Mouse (Mus musculus) C2C12 (cell line): ENCODE results near the gene Rps3. TPM values are rescaled to one million over a fixed set of nuclear protein-coding genes. Genes with fewer than 3 reads are reported as not detected.

Experiments used
- H3K27me3 ChIP-seq: one replicate; pipeline ENCODE4 v1.6.1; 2011; ENCODE audit not compliant: control insufficient read depth, insufficient read depth, insufficient read length
- H3K36me3 ChIP-seq: one replicate; pipeline ENCODE4 v1.6.1; 2011; ENCODE audit not compliant: control insufficient read depth, insufficient read depth
- H3K4me3 ChIP-seq: one replicate; pipeline ENCODE4 v1.5.1; 2011; ENCODE audit warnings: mild to moderate bottlenecking, control low read depth; ENCODE audit not compliant: poor library complexity, insufficient read depth, severe bottlenecking
- H3K79me2 ChIP-seq: one replicate; pipeline ENCODE4 v1.6.1; 2011; ENCODE audit not compliant: control insufficient read depth, insufficient read depth
- H3K79me3 ChIP-seq: one replicate; pipeline ENCODE4 v1.6.1; 2011; ENCODE audit warnings: low read depth, control low read depth
- H3ac ChIP-seq: one replicate; pipeline ENCODE3; 2011; ENCODE audit warnings: low read depth; ENCODE audit not compliant: control insufficient read depth, insufficient read length
- CEBPB ChIP-seq: IDR thresholded peaks from one replicate; pipeline ENCODE4 v1.6.1; 2011; ENCODE audit warnings: low read depth, mild to moderate bottlenecking, control low read depth, moderate library complexity
- CTCF ChIP-seq: IDR thresholded peaks from one replicate; pipeline ENCODE4 v1.5.1; 2011; ENCODE audit not compliant: control insufficient read depth, insufficient read depth, insufficient read length
- FOSL1 ChIP-seq: IDR thresholded peaks from one replicate; pipeline ENCODE4 v1.8.0; 2011; ENCODE audit warnings: mild to moderate bottlenecking, low read length; ENCODE audit not compliant: poor library complexity, insufficient read depth, severe bottlenecking
- MAX ChIP-seq: IDR thresholded peaks from one replicate; pipeline ENCODE4 v1.6.1; 2011; ENCODE audit warnings: mild to moderate bottlenecking, control low read depth
- MYOD1 ChIP-seq: IDR thresholded peaks from one replicate; pipeline ENCODE4 v1.6.1; 2011; ENCODE audit warnings: low read depth; ENCODE audit not compliant: control insufficient read depth, insufficient read length
- MYOG ChIP-seq: IDR thresholded peaks from one replicate; pipeline ENCODE4 v1.6.1; 2011; ENCODE audit not compliant: control insufficient read depth, insufficient read length; ENCODE audit errors: extremely low read depth
- USF1 ChIP-seq: IDR thresholded peaks from one replicate; pipeline ENCODE4 v1.6.1; 2011; ENCODE audit warnings: low read depth, mild to moderate bottlenecking, control low read depth, moderate library complexity
- polyA plus RNA-seq: library from polyadenylated mRNA; unstranded; fragments of >200 nt; fragmentation: generic; extraction: Trizol; gene quantifications from one replicate; pipeline ENCODE4 v1.2.1, GENCODE M21; 2012; ENCODE audit warnings: missing spikeins

The Rps3 gene
- polyA plus RNA-seq, 1 experiment, result 2,967 TPM

- Histone ChIP-seq H3K79me3 (no peaks in the 10 kb centered on the region), H3ac (no peak overlapping the region), H3K4me3 (no peak overlapping the region), H3K27me3 (no peaks in the 10 kb centered on the region), H3K79me2 (no peaks in the 10 kb centered on the region), H3K36me3 (no peaks in the 10 kb centered on the region)
- TF ChIP-seq MAX (no peak), MYOD1 (no peak), USF1 (no peak), FOSL1 (no peak), CEBPB (no peak), CTCF (no peak), MYOG (no peak)
These were observed 21.0 kb upstream of the Rps3 start for GRCm38 (mm10) chr7:99504556-99504955.

- TF ChIP-seq FOSL1, result no peak
- Histone ChIP-seq H3K4me3 (no peak overlapping the region), H3K79me3 (no peaks in the 10 kb centered on the region), H3ac (no peak overlapping the region), H3K79me2 (no peaks in the 10 kb centered on the region), H3K27me3 (peaks cover 6% of the 10 kb centered on the region), H3K36me3 (no peaks in the 10 kb centered on the region)
These were observed 17.6 kb upstream of the Rps3 start for GRCm38 (mm10) chr7:99501148-99501547.

GRCm38 (mm10) chr7:99500655-99501054, 17.1 kb upstream of the Rps3 start:
- TF ChIP-seq FOSL1 (no peak), MYOG (no peak), CTCF (no peak), CEBPB (no peak), USF1 (no peak), MAX (no peak), MYOD1 (no peak)
- Histone ChIP-seq H3K36me3 (no peaks in the 10 kb centered on the region), H3K79me3 (no peaks in the 10 kb centered on the region), H3K4me3 (no peak overlapping the region), H3ac (no peak overlapping the region), H3K27me3 (peaks cover 6% of the 10 kb centered on the region), H3K79me2 (no peaks in the 10 kb centered on the region)

- Histone ChIP-seq H3ac (no peak overlapping the region), H3K79me3 (no peaks in the 10 kb centered on the region), H3K36me3 (no peaks in the 10 kb centered on the region), H3K27me3 (peaks cover 6% of the 10 kb centered on the region), H3K79me2 (no peaks in the 10 kb centered on the region), H3K4me3 (no peak overlapping the region)
- TF ChIP-seq CTCF (peak; percentile 77), MAX (no peak)
These were observed 16.7 kb upstream of the Rps3 start for GRCm38 (mm10) chr7:99500201-99500600.

- no peak overlapping the region for H3K4me3 ChIP-seq
- H3K79me3 ChIP-seq, result no peaks in the 10 kb centered on the region
- H3K27me3 ChIP-seq, result peaks cover 6% of the 10 kb centered on the region
- TF ChIP-seq FOSL1 (no peak), CEBPB (no peak), USF1 (no peak), CTCF (no peak), MAX (no peak), MYOG (no peak), MYOD1 (no peak)
- no peaks in the 10 kb centered on the region for H3K79me2 ChIP-seq
- no peak overlapping the region for H3ac ChIP-seq
- no peaks in the 10 kb centered on the region for H3K36me3 ChIP-seq
These were observed 15.6 kb upstream of the Rps3 start for GRCm38 (mm10) chr7:99499128-99499527.

GRCm38 (mm10) chr7:99489708-99490107, 6.2 kb upstream of the Rps3 start:
- Histone ChIP-seq H3K79me2 (no peaks in the 10 kb centered on the region), H3ac (no peak overlapping the region), H3K79me3 (no peaks in the 10 kb centered on the region), H3K27me3 (no peaks in the 10 kb centered on the region), H3K36me3 (no peaks in the 10 kb centered on the region), H3K4me3 (no peak overlapping the region)
- no peak for TF ChIP-seq CTCF
- no peak for TF ChIP-seq MYOG
- TF ChIP-seq USF1, result no peak
- no peak for TF ChIP-seq CEBPB
- no peak for TF ChIP-seq MAX
- TF ChIP-seq FOSL1, result no peak
- TF ChIP-seq MYOD1, result no peak

- Histone ChIP-seq H3K27me3 (no peaks in the 10 kb centered on the region), H3K4me3 (no peak overlapping the region), H3K79me3 (peaks cover 29% of the 10 kb centered on the region), H3K36me3 (peaks cover 26% of the 10 kb centered on the region), H3K79me2 (peaks cover 38% of the 10 kb centered on the region), H3ac (no peak overlapping the region)
- no peak for TF ChIP-seq MYOD1
- TF ChIP-seq USF1, result no peak
- no peak for TF ChIP-seq CEBPB
- no peak for TF ChIP-seq MYOG
- TF ChIP-seq CTCF, result no peak
- no peak for TF ChIP-seq MAX
- TF ChIP-seq FOSL1, result no peak
These were observed 1.1 kb upstream of the Rps3 start for GRCm38 (mm10) chr7:99484679-99485078.
